Mouse (Mus musculus) liver, adult 2 months (tissue): ENCODE results near the gene Cmas.

ENCODE experiments used
- CTCF ChIP-seq: fragments of 200-500 bp; IDR thresholded peaks from 2 replicates; pipeline ENCODE4 v1.5.1; 2011; ENCODE audit warnings: low read depth, low read length, control low read depth
- POLR2A ChIP-seq: fragments of 200-500 bp; IDR thresholded peaks from 2 replicates; pipeline ENCODE4 v1.6.1; 2011; ENCODE audit warnings: low read length, control low read depth; ENCODE audit not compliant: insufficient read depth; ENCODE audit errors: extremely low read depth

DNA sequence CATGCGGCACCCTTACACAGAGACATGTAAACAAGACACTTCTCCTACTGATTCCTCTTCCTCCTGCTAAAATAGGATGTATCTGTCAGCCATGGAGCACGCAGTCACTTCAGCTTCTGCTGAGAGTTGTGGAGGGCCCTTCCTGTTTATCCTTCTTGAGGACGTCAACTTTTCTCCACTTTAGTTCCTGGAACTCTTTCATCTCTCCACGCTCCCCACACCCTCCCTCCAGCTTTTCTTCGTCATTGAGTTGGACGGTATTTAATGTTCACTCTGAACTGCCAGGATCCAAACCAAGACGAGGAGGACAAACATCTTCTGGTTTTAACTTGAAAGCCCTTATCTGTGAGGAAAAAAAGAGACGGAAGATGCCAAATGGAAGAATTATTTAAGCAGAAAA is 41.5 kb upstream of the Cmas start:
- TF ChIP-seq CTCF (no peak), POLR2A (no peak)
